Comparison of ENCODE assay signal across 9 mouse cellular contexts in genomic region chr3:142294616-142295286, GRCm38 (mm10).
DNase-seq lines count a peak whose midpoint lies in the region; ATAC-seq lines count a peak whose summit lies in the region.
"Had no signal": no experiment of that assay in that cellular context is flagged by ENCODE, and none has a peak within 500 bp of the region (broad histone marks: within the 10 kb centered on the region; RNA-seq: fewer than 3 reads in every experiment).

No protein-coding gene starts in this region.

- no peaks in the 10 kb centered on the region for H3K36me3 ChIP-seq in forebrain, embryonic 11.5 days (ENCODE audit: control insufficient read depth, insufficient read depth, low read length)
- H3K36me3 ChIP-seq in forebrain, embryonic 10.5 days (replicated peaks): no peaks in the 10 kb centered on the region
- H3K36me3 ChIP-seq: liver, embryonic 15.5 days had no signal

- no peaks in the 10 kb centered on the region for H3K9me3 ChIP-seq in forebrain, embryonic 11.5 days (ENCODE audit: control insufficient read depth, low read length)
- no peaks in the 10 kb centered on the region for H3K9me3 ChIP-seq in forebrain, embryonic 10.5 days
- H3K9me3 ChIP-seq: liver, embryonic 15.5 days had no signal

- WGBS in forebrain, embryonic 11.5 days: 33% methylated on average over 7 of the region's 7 CpGs
- WGBS in forebrain, embryonic 10.5 days: 35% methylated on average over 7 of the region's 7 CpGs

- peak; percentile 84 for ATAC-seq in forebrain, embryonic 11.5 days (replicated peaks; ENCODE audit: low FRiP score)
- peak; percentile 99 for ATAC-seq in granulocyte monocyte progenitor cell, adult 5-6 weeks (replicated peaks; ENCODE audit: poor library complexity, severe bottlenecking)
- ATAC-seq in monocyte, adult 5-6 weeks (replicated peaks; ENCODE audit: insufficient number of reproducible peaks, low FRiP score, low TSS enrichment, poor library complexity, severe bottlenecking): peak; percentile 71; the same call in 1 of the 2 replicates

- H3K4me1 ChIP-seq in forebrain, embryonic 11.5 days (replicated peaks; ENCODE audit: control insufficient read depth, insufficient read depth, low read length): no peaks in the 10 kb centered on the region
- no peaks in the 10 kb centered on the region for H3K4me1 ChIP-seq in forebrain, embryonic 10.5 days
- H3K4me1 ChIP-seq: liver, embryonic 15.5 days had no signal

- H3K27me3 ChIP-seq in forebrain, embryonic 11.5 days (ENCODE audit: control insufficient read depth, insufficient read depth, low read length): no peaks in the 10 kb centered on the region
- no peaks in the 10 kb centered on the region for H3K27me3 ChIP-seq in forebrain, embryonic 10.5 days (ENCODE audit: poor library complexity, severe bottlenecking)
- H3K27me3 ChIP-seq: liver, embryonic 15.5 days had no signal

- no peak overlapping the region for H3K4me3 ChIP-seq in forebrain, embryonic 11.5 days (ENCODE audit: low read depth, low read length)
- H3K4me3 ChIP-seq in forebrain, embryonic 10.5 days: no peak overlapping the region
- H3K4me3 ChIP-seq: liver, embryonic 15.5 days had no signal

- no peak overlapping the region for H3K4me2 ChIP-seq in forebrain, embryonic 11.5 days (ENCODE audit: low read depth, low read length, severe bottlenecking)
- H3K4me2 ChIP-seq: liver, embryonic 15.5 days had no signal

- H3K9ac ChIP-seq in forebrain, embryonic 11.5 days (ENCODE audit: low read length): no peak overlapping the region
- H3K9ac ChIP-seq: liver, embryonic 15.5 days had no signal

- DNase-seq in forebrain, embryonic 11.5 days (ENCODE audit: low spot score): no peak
- DNase-seq in forebrain, embryonic 10.5 days (ENCODE audit: extremely low spot score, low spot score): no peak
- DNase-seq in thymus, postnatal 0 days (ENCODE audit: low spot score): peak; percentile 67
- DNase-seq in thymus, postnatal 36 days: no peak
- DNase-seq in left cerebral cortex, postnatal 14 days (ENCODE audit: low spot score in 2 of 2): peak; percentile 71 to 83
- no peak for DNase-seq in spleen, postnatal 10 days (ENCODE audit: low spot score in 2 of 2)

- no peak overlapping the region for H3K27ac ChIP-seq in forebrain, embryonic 11.5 days (ENCODE audit: low read depth, low read length)
- H3K27ac ChIP-seq in forebrain, embryonic 10.5 days: no peak overlapping the region
- H3K27ac ChIP-seq: liver, embryonic 15.5 days had no signal

- intact Hi-C loops in left cerebral cortex, postnatal 14 days (cut with DNase I): loop anchor here (2.0 kb wide), 2 partner anchors 148 to 182 kb away; no protein-coding TSS in a partner anchor

Comparison
In these comparisons a context has a peak if more than half of its experiments do, and no peak if none do; other contexts are left out.
1. DNase-seq: peak in thymus, postnatal 0 days (single experiment) and left cerebral cortex, postnatal 14 days (2 of 2); none in forebrain, embryonic 11.5 days (single experiment), forebrain, embryonic 10.5 days (single experiment), thymus, postnatal 36 days (0 of 2) and spleen, postnatal 10 days (0 of 2).
2. Peak in every context shown above with its lines, with median percentiles within 50 percentile points of each other: ATAC-seq.